Mouse (Mus musculus) brown adipose tissue, adult 24 weeks (tissue): ENCODE measurements around the gene Hoxc6. TPM values are rescaled to one million over a fixed set of nuclear protein-coding genes. Genes with fewer than 3 reads are reported as not detected.
A peak's percentile ranks its signal among the peaks of the same experiment; 100 is the strongest.

Experiments
- H3K27ac ChIP-seq: fragments of 200-500 bp; replicated peaks from 2 replicates; pipeline ENCODE4 v1.5.1; 2012; ENCODE audit warnings: low read depth, mild to moderate bottlenecking, low read length
- H3K4me1 ChIP-seq: fragments of 200-500 bp; 2 replicates; pipeline ENCODE4 v1.6.1; 2012; ENCODE audit warnings: low read length, mixed read lengths; ENCODE audit not compliant: control insufficient read depth, insufficient read depth, insufficient read length
- H3K4me3 ChIP-seq: fragments of 200-500 bp; 2 replicates; pipeline ENCODE4 v1.5.1; 2012; ENCODE audit warnings: low read depth, mild to moderate bottlenecking, low read length, moderate library complexity; ENCODE audit not compliant: insufficient read depth
- polyA plus RNA-seq: library from polyadenylated mRNA; stranded (reverse); fragments of >200 nt; gene quantifications from 2 replicates; pipeline ENCODE4 v1.2.4, GENCODE M21; 2012; ENCODE audit not compliant: missing spikeins, insufficient read depth, insufficient read length

The Hoxc6 gene
- polyA plus RNA-seq, 1 experiment: 17.1 TPM

- H3K4me3 ChIP-seq: peak overlapping the region; percentile 45
- peak overlapping the region; percentile 30 for H3K27ac ChIP-seq
- peaks cover 7% of the 10 kb centered on the region for H3K4me1 ChIP-seq
Observed at GRCm38 (mm10) chr15:103030142-103030541, 32.1 kb downstream of the Hoxc6 start.

DNA sequence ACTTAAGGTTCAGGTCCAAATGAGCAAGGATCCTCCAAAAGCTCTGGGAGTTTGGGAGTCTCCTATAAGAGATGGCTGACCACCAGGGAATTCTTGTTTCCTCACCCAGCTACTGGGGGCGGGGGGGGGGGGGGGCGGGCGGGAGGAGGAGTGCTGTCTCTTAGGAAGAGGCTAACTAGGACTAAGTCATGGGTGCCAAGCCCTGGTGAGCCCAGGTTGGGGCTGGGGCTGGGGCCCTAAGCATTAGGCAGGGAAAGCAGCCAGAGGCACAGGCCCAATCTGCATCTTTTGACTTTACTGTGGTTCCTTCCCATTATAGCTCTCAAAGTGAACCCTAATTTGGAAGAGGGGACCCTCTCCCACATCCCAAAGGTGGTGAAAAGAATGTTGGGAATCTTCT is 34.1 kb downstream of the Hoxc6 start:
- Histone ChIP-seq H3K27ac (peak overlapping the region; percentile 68), H3K4me1 (no peaks in the 10 kb centered on the region), H3K4me3 (peak overlapping the region; percentile 36; the same call in 1 of the 2 replicates)

DNA sequence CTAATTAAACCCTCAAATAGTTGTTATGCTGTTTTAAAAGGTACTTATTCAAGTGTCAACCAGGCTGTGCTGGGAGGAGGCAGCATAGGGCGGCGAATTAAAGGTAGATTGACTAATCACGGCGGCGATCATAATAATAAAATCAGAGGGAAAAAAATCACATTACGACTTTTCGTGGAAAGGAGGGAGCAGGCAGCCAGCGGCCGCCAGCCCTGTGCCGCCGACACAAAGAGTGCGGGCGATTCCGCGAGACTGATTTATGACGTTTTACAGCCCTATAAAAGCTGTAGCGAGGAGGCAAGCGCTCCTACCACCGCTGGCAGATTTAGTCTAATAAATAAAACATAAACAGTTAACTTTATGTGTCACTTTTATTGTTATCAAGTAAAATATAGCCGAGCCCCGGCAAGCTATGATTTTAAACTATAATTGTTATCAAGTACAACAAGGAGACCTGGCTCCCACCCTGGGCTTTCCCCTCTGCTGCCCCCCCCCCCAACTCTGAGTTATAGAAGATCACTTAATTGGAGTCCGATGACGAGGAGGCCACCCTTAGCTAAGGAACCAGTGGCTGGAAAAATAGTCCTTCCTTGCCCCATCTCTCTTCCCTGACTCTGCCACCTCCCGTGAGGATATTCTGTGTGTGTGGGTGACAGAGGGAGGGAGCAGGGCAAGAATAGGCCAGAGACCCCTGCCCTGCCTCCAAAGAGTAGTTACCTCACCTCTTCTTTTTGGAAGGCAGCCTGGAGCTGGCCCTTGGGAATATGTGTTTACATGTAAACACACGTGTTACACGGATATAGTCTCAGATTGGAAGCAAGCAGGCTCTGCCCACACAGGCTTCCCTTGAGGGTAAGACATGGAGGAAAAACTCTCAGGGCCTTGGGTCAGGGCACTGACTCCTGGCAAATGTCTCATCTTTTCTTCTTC is 34.9 kb downstream of the Hoxc6 start:
- peak overlapping the region; percentile 68 for H3K27ac ChIP-seq
- no peaks in the 10 kb centered on the region for H3K4me1 ChIP-seq
- peak overlapping the region; percentile 12 for H3K4me3 ChIP-seq

GRCm38 (mm10) chr15:103034043-103034806 is 36.2 kb downstream of the Hoxc6 start:
- H3K27ac ChIP-seq: peak overlapping the region; percentile 63
- H3K4me3 ChIP-seq: peak overlapping the region; percentile 69
- 0 out of 2 replicates have a peak, but pooled peaks cover 5% of the 10 kb centered on the region for H3K4me1 ChIP-seq

DNA sequence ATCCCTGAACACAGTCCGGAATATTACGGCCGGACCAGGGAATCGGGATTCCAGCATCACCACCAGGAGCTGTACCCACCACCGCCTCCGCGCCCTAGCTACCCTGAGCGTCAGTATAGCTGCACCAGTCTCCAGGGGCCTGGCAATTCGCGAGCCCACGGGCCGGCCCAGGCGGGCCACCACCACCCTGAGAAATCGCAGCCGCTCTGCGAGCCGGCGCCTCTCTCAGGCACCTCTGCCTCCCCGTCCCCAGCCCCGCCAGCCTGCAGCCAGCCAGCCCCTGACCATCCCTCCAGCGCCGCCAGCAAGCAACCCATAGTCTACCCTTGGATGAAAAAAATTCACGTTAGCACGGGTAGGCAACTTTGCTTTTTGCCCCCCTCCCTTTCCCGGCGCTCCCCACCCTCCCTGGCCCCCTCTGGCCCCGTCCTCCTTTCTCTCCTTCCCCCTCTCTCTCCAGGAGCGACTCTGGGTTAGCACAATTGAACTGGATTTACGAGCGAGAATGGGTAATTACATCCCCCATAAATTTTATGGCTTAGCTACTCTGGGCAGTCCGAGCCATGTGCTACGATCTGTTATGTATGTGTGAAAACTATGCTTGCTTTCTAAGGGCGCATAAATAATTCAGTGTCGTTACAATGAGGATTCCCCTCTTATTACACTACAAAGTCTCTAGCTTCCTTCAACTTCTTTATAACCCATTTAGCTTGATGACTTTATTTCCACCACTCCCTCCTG is 36.9 kb downstream of the Hoxc6 start:
- H3K27ac ChIP-seq: peak overlapping the region; percentile 65
- peak overlapping the region; percentile 69 for H3K4me3 ChIP-seq
- 0 out of 2 replicates have a peak, but pooled peaks cover 5% of the 10 kb centered on the region for H3K4me1 ChIP-seq

- Histone ChIP-seq H3K4me1 (0 out of 2 replicates have a peak, but pooled peaks cover 5% of the 10 kb centered on the region), H3K27ac (peak overlapping the region; percentile 65), H3K4me3 (peak overlapping the region; percentile 69)
Observed at GRCm38 (mm10) chr15:103035548-103035881, 37.5 kb downstream of the Hoxc6 start.

DNA sequence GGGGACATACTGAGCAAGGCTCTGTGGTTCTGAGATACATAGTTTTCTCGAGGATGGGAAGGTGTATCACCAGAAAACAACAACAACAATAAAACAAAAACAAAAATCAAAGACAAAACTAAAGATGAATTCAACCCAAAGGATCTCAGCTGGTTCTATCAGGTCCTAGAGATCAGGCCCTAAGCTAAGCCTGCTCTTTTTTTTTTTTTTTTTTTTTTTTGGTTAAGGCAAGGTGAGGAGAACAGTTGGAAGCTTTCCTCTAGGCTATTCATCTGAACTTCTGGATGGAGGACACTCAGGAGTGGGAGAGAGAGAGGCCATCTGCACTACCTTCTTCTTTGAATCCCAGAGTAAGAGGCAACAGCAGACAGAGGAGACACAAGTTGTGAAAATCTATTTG is 39.5 kb downstream of the Hoxc6 start:
- Histone ChIP-seq H3K4me1 (0 out of 2 replicates have a peak, but pooled peaks cover 5% of the 10 kb centered on the region), H3K27ac (peak overlapping the region; percentile 35), H3K4me3 (no peak overlapping the region)

DNA sequence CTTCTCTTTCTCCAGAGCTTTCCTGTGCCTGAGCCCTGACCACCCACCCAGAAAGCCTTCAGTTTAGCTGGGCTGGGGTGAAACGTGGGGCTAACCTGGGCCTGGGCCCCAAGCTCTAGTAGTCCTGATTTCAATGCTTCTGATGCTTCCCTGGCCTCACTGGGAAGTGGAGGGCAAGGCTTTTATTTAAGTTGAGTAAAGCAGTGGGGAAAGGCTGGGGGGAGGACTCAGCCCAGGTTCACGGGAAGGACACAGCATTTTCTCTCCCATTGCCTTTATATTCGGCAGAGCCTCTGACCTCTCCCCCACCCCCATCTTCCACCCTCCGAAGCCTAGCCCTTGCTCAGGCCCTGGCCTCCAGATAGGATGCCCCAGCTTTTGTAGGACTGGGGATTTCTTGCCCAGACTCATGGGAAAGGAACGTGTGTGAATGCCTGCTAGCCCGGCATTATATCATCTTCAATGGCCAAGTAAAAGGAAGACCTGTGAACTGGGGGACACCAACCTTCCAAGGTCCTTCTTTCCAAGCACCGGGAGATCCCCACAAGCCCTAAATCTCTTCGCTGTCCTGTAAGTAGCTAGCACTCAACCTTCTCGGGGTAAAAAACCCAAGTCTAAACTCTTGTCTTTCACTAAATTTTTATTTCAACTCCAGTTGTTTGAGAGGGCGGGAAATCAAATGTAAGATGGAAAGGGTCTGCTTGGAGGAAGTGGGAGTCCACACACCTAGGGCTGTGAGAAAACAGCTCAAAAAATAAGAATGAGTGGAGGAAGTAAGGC is 40.8 kb downstream of the Hoxc6 start:
- Histone ChIP-seq H3K27ac (peak overlapping the region; percentile 29), H3K4me3 (no peak overlapping the region), H3K4me1 (0 out of 2 replicates have a peak, but pooled peaks cover 5% of the 10 kb centered on the region)

DNA sequence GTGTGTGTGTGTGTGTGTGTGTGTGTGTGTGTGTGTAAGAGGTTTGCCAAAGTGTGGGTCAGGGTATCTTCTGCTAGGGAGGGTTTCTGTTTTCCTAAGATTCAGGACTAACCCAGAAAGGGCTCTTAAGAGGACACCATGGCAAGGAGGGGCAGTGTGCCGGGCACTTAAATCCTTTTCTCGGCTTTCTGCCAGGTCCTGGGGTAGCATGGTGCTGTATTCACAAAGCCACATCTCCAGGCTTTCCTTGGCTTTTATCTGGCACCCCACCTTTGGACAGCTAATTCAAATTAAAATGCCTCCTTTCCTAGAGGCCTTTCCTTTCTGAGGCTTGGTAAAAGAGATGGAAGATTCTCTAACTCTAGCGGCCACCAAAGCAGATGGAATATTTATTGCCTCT is 41.6 kb downstream of the Hoxc6 start:
- H3K4me1 ChIP-seq: 0 out of 2 replicates have a peak, but pooled peaks cover 5% of the 10 kb centered on the region
- H3K4me3 ChIP-seq: no peak overlapping the region
- peak overlapping the region; percentile 29 for H3K27ac ChIP-seq

GRCm38 (mm10) chr15:103040601-103041000 is 42.5 kb downstream of the Hoxc6 start:
- H3K27ac ChIP-seq: peak overlapping the region; percentile 29
- H3K4me1 ChIP-seq: 0 out of 2 replicates have a peak, but pooled peaks cover 5% of the 10 kb centered on the region
- H3K4me3 ChIP-seq: 0 out of 2 replicates have a peak overlapping the region, but pooled peaks have one; percentile 0

DNA sequence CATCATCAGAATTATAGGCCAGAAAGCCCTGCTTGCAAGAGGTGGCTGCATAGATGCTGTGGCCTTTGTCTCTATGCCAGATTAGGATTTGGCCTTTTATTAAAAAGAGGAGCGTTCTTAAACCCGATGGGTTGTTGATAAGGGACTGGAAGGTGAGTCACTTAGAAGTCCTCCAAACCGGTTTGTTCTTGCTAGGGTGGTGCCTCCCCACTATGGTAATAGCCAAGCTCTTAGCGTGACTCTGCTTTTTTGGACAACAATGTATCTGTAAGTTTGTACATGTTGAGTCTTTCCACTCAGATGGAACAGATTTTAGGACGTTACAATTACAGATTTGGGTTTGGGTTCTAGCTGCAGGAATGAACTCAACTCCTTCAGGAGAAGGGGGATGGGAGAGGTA is 43.6 kb downstream of the Hoxc6 start:
- H3K4me3 ChIP-seq: no peak overlapping the region
- H3K27ac ChIP-seq: no peak overlapping the region
- 0 out of 2 replicates have a peak, but pooled peaks cover 5% of the 10 kb centered on the region for H3K4me1 ChIP-seq

- Histone ChIP-seq H3K27ac (no peak overlapping the region), H3K4me3 (no peak overlapping the region)
Observed at GRCm38 (mm10) chr15:103042209-103042608, 44.2 kb downstream of the Hoxc6 start.

GRCm38 (mm10) chr15:103051670-103052069 is 53.6 kb downstream of the Hoxc6 start:
- H3K4me1 ChIP-seq: no peaks in the 10 kb centered on the region
- no peak overlapping the region for H3K4me3 ChIP-seq
- no peak overlapping the region for H3K27ac ChIP-seq

More at GRCm38 (mm10) chr15:103042209-103042608, 44.2 kb downstream of the Hoxc6 start:
- H3K4me1 ChIP-seq: 0 out of 2 replicates have a peak, but pooled peaks cover 5% of the 10 kb centered on the region

DNA sequence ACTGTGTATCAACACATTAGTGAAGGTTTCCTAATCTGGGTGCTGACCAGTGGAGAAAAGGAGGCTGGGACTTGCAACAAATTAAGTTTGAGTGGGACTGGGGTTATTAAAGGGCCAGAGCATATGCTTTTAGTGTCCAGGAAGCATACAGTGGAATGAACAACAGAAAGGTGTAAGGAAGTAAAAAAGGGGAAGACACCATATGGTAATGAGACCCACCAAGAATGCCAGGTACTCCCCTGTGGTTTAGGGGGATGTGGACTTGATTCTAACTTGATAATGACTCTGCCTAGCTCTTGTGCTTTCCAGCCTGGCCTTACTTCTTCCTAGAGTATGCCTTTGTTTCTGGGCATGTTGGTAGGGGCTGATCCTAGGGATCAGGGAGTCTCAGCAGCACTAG is 55.2 kb downstream of the Hoxc6 start:
- no peak overlapping the region for H3K27ac ChIP-seq
- no peak overlapping the region for H3K4me3 ChIP-seq
- no peaks in the 10 kb centered on the region for H3K4me1 ChIP-seq
